Mouse (Mus musculus) left cerebral cortex, postnatal 14 days (tissue): ENCODE data around the gene Hist1h3e. TPM values are rescaled to one million over a fixed set of nuclear protein-coding genes. Genes with fewer than 3 reads are reported as not detected.

Experiments
- DNase-seq, 2 experiments: peaks; one replicate each; pipeline ENCODE4 v3.0.0; 2021 to 2022; ENCODE audit warnings: low spot score in 2 of 2, mixed read lengths in 1 of 2
- intact Hi-C: fragments of 180-260 bp; cut with DNase I; formaldehyde crosslinking; loops from one replicate; pipeline ENCODE4 v1.15.1; 2025
- microRNA-seq, 2 experiments: library from miRNA; unstranded; fragments of <30 nt; microRNA quantifications; one replicate each; pipeline ENCODE4 v1.2.0; 2022
- total RNA-seq, 2 experiments: library from RNA; stranded (reverse); gene quantifications; 2 replicates each; pipeline ENCODE4 v1.2.3; 2021

The Hist1h3e gene
- total RNA-seq, 2 experiments from 2014 or later, result 49.1 to 57.1 TPM

DNA sequence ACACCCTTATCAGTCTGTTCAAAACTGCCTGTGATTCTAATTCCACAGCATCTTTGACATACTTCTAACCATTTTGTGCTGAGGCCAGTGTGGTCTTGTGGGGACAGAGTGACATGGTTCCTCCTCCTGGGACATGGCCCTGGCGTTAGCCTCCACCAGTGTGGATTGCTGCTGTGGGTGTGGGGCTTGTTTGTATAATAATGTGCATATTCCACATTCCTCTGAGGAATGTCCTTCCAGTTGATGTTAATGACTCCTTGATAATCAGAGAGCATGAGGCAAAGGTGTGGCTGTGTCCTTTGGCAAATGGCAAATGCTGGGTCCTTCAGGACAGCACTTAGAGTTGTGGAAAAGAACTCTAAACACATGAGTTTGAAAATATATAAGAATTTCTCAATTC, 48.7 kb downstream of the Hist1h3e start:
- intact Hi-C loops, result loop anchor here (10.0 kb wide), 1 partner anchor 1569 kb away; the partner anchor contains the start of gene Zfp184
- DNase-seq, result no peak

Small RNA genes within 50 kb of the gene (microRNA-seq; reads per million reads assigned to microRNA genes)
- gene Gm44297, result 0 reads per million in 2 experiments
- gene Gm44359, result 0 reads per million in 2 experiments
- 0 reads per million in 2 experiments for gene Gm44394
- 0 reads per million in 2 experiments for gene n-TStga1

Other genes starting within 250 kb of the Hist1h3e start
- gene Zfp322a, start 193.2 kb downstream of the Hist1h3e start, total RNA-seq, result 10 to 100 TPM; 39.5 TPM
- gene Abt1, start 138.5 kb downstream of the Hist1h3e start, total RNA-seq, result 1 to 10 TPM; 6.9 to 7.1 TPM
- not detected for gene Btn1a1, start 96.5 kb downstream of the Hist1h3e start, total RNA-seq
- gene Btn2a2, start 73.5 kb downstream of the Hist1h3e start, total RNA-seq, result 1 to 10 TPM in 1 of 2 experiments, under 1 TPM in 1; 0.82 to 1.3 TPM
- 100 to 1,000 TPM; 264 to 291 TPM for gene Hist1h4h, start 31.3 kb downstream of the Hist1h3e start, total RNA-seq
- 10 to 100 TPM in 1 of 2 experiments, 1 to 10 TPM in 1; 4.3 to 21.5 TPM for gene Hist1h2af, start 28.5 kb downstream of the Hist1h3e start, total RNA-seq
- gene Hist1h3g, start 26.9 kb downstream of the Hist1h3e start, total RNA-seq, result 1 to 10 TPM; 5.8 to 6.2 TPM
- gene Hist1h2bh, start 19.0 kb downstream of the Hist1h3e start, total RNA-seq, result under 1 TPM; 0.91 to 0.92 TPM
- 10 to 100 TPM; 18.7 to 21.0 TPM for gene Hist1h3f, start 18.3 kb downstream of the Hist1h3e start, total RNA-seq
- 100 to 1,000 TPM; 150 to 165 TPM for gene Hist1h4f, start 10.7 kb downstream of the Hist1h3e start, total RNA-seq
- gene Hist1h1d, start 9.1 kb downstream of the Hist1h3e start, total RNA-seq, result 1 to 10 TPM; 3.1 to 4.2 TPM
- 10 to 100 TPM in 1 of 2 experiments, 1 to 10 TPM in 1; 8.2 to 10.1 TPM for gene Hist1h2ae, start 8.9 kb upstream of the Hist1h3e start, total RNA-seq
- gene Hist1h2bg, start 9.0 kb upstream of the Hist1h3e start, total RNA-seq, result 10 to 100 TPM; 79.2 to 92.9 TPM
- 10 to 100 TPM; 24.6 to 36.3 TPM for gene Hist1h2bf, start 11.8 kb upstream of the Hist1h3e start, total RNA-seq
- 1 to 10 TPM; 3.0 to 5.1 TPM for gene Hist1h2ad, start 12.0 kb upstream of the Hist1h3e start, total RNA-seq
- 1 to 10 TPM; 9.4 to 9.9 TPM for gene Hist1h3d, start 13.4 kb upstream of the Hist1h3e start, total RNA-seq
- gene Hist1h4d, start 19.2 kb upstream of the Hist1h3e start, total RNA-seq, result 100 to 1,000 TPM; 132 to 148 TPM
- 1 to 10 TPM; 4.8 to 5.6 TPM for gene Hist1h2be, start 58.8 kb upstream of the Hist1h3e start, total RNA-seq
- 10 to 100 TPM; 53.4 to 69.1 TPM for gene Hist1h1e, start 60.2 kb upstream of the Hist1h3e start, total RNA-seq
- 1 to 10 TPM; 1.9 to 2.0 TPM for gene Hist1h2ac, start 121.6 kb upstream of the Hist1h3e start, total RNA-seq
- gene Hist1h2bc, start 121.8 kb upstream of the Hist1h3e start, total RNA-seq, result 10 to 100 TPM; 25.0 to 27.3 TPM
- under 1 TPM in 1 of 2 experiments, not detected in 1; 0.40 TPM for gene Hist1h1t, start 133.4 kb upstream of the Hist1h3e start, total RNA-seq
- gene Hist1h4c, start 136.1 kb upstream of the Hist1h3e start, total RNA-seq, result 100 to 1,000 TPM; 100 to 103 TPM
- 1 to 10 TPM; 2.9 to 3.1 TPM for gene Hfe, start 148.5 kb upstream of the Hist1h3e start, total RNA-seq
- gene Hist1h1c, start 176.4 kb upstream of the Hist1h3e start, total RNA-seq, result 10 to 100 TPM; 55.8 to 75.9 TPM
- 1 to 10 TPM; 6.8 to 7.2 TPM for gene Hist1h3c, start 183.2 kb upstream of the Hist1h3e start, total RNA-seq
- gene Hist1h2bb, start 184.4 kb upstream of the Hist1h3e start, total RNA-seq, result 10 to 100 TPM; 18.8 to 20.7 TPM
- gene Hist1h2ab, start 188.8 kb upstream of the Hist1h3e start, total RNA-seq, result 10 to 100 TPM; 30.0 to 36.8 TPM
- 10 to 100 TPM; 16.5 to 23.8 TPM for gene Hist1h3b, start 189.9 kb upstream of the Hist1h3e start, total RNA-seq
- 10 to 100 TPM; 73.2 to 80.8 TPM for gene Hist1h4b, start 194.6 kb upstream of the Hist1h3e start, total RNA-seq
- gene Hist1h4a, start 198.9 kb upstream of the Hist1h3e start, total RNA-seq, result 10 to 100 TPM; 68.8 to 69.0 TPM
- gene Hist1h3a, start 200.0 kb upstream of the Hist1h3e start, total RNA-seq, result 10 to 100 TPM; 33.2 to 47.2 TPM
- gene Hist1h1a, start 201.3 kb upstream of the Hist1h3e start, total RNA-seq, result 10 to 100 TPM; 20.4 to 29.2 TPM
- not detected for gene Trim38, start 207.5 kb upstream of the Hist1h3e start, total RNA-seq
- gene Slc17a2, start 244.6 kb upstream of the Hist1h3e start, total RNA-seq, result not detected